Mouse (Mus musculus) cerebellum, adult 2 months (tissue): Measurements from ENCODE around the gene Mef2b. TPM values are rescaled to one million over a fixed set of nuclear protein-coding genes. Genes with fewer than 3 reads are reported as not detected.
A peak's percentile ranks its signal among the peaks of the same experiment; 100 is the strongest.

Experiments used
- DNase-seq, 2 experiments: peaks; one replicate each; pipeline ENCODE4 v3.0.0; 2021
- H3K27ac ChIP-seq: fragments of 200-500 bp; 2 replicates; pipeline ENCODE4 v1.5.1; 2012; ENCODE audit warnings: low read length, control low read depth, inconsistent platforms; ENCODE audit not compliant: insufficient read depth
- H3K27me3 ChIP-seq: fragments of 200-500 bp; 2 replicates; pipeline ENCODE4 v1.6.1; 2012; ENCODE audit warnings: inconsistent platforms, mild to moderate bottlenecking, low read length, moderate library complexity; ENCODE audit not compliant: control insufficient read depth, insufficient read depth
- H3K4me1 ChIP-seq: fragments of 200-500 bp; 2 replicates; pipeline ENCODE4 v1.6.1; 2011; ENCODE audit warnings: low read length; ENCODE audit not compliant: control insufficient read depth, insufficient read depth
- H3K4me3 ChIP-seq: fragments of 200-500 bp; replicated peaks from 2 replicates; pipeline ENCODE3; 2011; ENCODE audit warnings: mild to moderate bottlenecking, low read depth, low read length, control low read depth; ENCODE audit not compliant: insufficient read depth
- CTCF ChIP-seq: fragments of 200-500 bp; IDR thresholded peaks from 2 replicates; pipeline ENCODE4 v1.5.1; 2011; ENCODE audit warnings: low read depth, mild to moderate bottlenecking, control low read depth, low read length, moderate library complexity, borderline replicate concordance; ENCODE audit not compliant: insufficient read depth
- POLR2A ChIP-seq: fragments of 200-500 bp; IDR thresholded peaks from 2 replicates; pipeline ENCODE4 v1.6.1; 2011; ENCODE audit warnings: low read length, control low read depth, borderline replicate concordance; ENCODE audit not compliant: insufficient read depth
- WGBS: fragments of 180-500 bp; shearing (Covaris S2); methylation state at CpG from one replicate; pipeline ENCODE4 v1.1.7; 2018; 5-methylcytosine and 5-hydroxymethylcytosine counted together
- polyA plus RNA-seq: library from polyadenylated mRNA; depleted of rRNA; stranded (reverse); fragments of >200 nt; gene quantifications from 2 replicates; pipeline ENCODE4 v1.2.3, GENCODE M21; 2012; rRNA removed

The Mef2b gene
- 0.38 and 0.43 TPM in 2 replicates for polyA plus RNA-seq

GRCm38 (mm10) chr8:70139026-70139857 is at the start of gene Mef2b, which contains the start of the genes Rfxank and Borcs8:
Gene Mef2b, plus strand, starts transcription at chr8:70139711.
Gene Rfxank, minus strand, starts transcription at chr8:70139154.
Gene Borcs8, plus strand, starts transcription at chr8:70139499.
- under 1% methylated on average over 46 of the region's 46 CpGs for WGBS
- TF ChIP-seq POLR2A (peak; percentile 82; the same call in 1 of the 2 replicates), CTCF (no peak)

DNA sequence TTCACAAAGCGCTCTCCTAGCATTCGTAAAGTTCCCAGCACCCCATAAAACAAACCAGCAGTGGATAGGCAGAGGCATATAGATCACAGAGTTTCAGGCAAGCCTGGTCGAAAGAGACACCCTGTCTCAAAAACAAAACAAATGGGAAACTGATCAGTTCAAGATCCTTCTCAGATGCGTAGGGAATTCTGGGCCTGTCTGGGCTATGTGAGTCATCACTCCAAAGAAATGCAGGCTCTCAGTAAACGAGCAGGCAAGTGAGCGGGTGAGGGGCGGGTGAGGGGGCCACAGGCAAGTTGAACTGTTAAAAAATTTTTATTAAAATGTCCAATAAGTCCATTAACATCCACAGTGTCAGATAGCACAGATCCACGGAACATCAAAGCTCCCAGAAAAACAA is 46.7 kb upstream of the Mef2b start:
- Histone ChIP-seq H3K27me3 (no peaks in the 10 kb centered on the region), H3K4me1 (no peaks in the 10 kb centered on the region), H3K4me3 (no peak overlapping the region), H3K27ac (no peak overlapping the region)
- 70% methylated on average over 8 of the region's 8 CpGs for WGBS
- no peak for DNase-seq
- TF ChIP-seq POLR2A, result no peak
- TF ChIP-seq CTCF, result no peak

More at GRCm38 (mm10) chr8:70139026-70139857, at the start of gene Mef2b, which contains the start of the genes Rfxank and Borcs8:
- Histone ChIP-seq H3K4me1 (peaks cover 16% of the 10 kb centered on the region), H3K27me3 (no peaks in the 10 kb centered on the region), H3K4me3 (peak within 1 kb of the TSS; percentile 80), H3K27ac (peak within 1 kb of the TSS; percentile 9; the same call in 1 of the 2 replicates)
- peak; percentile 98 to 99 for DNase-seq

- no peaks in the 10 kb centered on the region for H3K27me3 ChIP-seq
- TF ChIP-seq CTCF (no peak), POLR2A (no peak)
- no peak overlapping the region for H3K4me3 ChIP-seq
- WGBS, result 80% methylated on average over 8 of the region's 8 CpGs
- no peaks in the 10 kb centered on the region for H3K4me1 ChIP-seq
- no peak overlapping the region for H3K27ac ChIP-seq
- DNase-seq, result no peak
Measured at GRCm38 (mm10) chr8:70099276-70099675, 40.2 kb upstream of the Mef2b start.

- Histone ChIP-seq H3K27ac (no peak overlapping the region), H3K4me1 (no peaks in the 10 kb centered on the region; the same call in 1 of the 2 replicates), H3K27me3 (no peaks in the 10 kb centered on the region), H3K4me3 (no peak overlapping the region)
- 86% methylated on average over 8 of the region's 8 CpGs for WGBS
- no peak for DNase-seq
- no peak for TF ChIP-seq POLR2A
- no peak for TF ChIP-seq CTCF
Measured at GRCm38 (mm10) chr8:70100241-70100640, 39.3 kb upstream of the Mef2b start.

GRCm38 (mm10) chr8:70104506-70104905 is 35.0 kb upstream of the Mef2b start:
- H3K4me3 ChIP-seq, result no peak overlapping the region
- 9% methylated on average over 6 of the region's 6 CpGs for WGBS
- H3K27me3 ChIP-seq, result no peaks in the 10 kb centered on the region
- DNase-seq, result peak; percentile 41 to 56
- H3K27ac ChIP-seq, result no peak overlapping the region
- TF ChIP-seq POLR2A (no peak), CTCF (peak; percentile 90)
- H3K4me1 ChIP-seq, result no peaks in the 10 kb centered on the region; the same call in 1 of the 2 replicates

- DNase-seq, result no peak
- TF ChIP-seq CTCF, result no peak
- TF ChIP-seq POLR2A, result no peak
- Histone ChIP-seq H3K27me3 (no peaks in the 10 kb centered on the region), H3K4me3 (no peak overlapping the region), H3K27ac (no peak overlapping the region), H3K4me1 (no peaks in the 10 kb centered on the region; the same call in 1 of the 2 replicates)
- 70% methylated on average over 7 of the region's 7 CpGs for WGBS
Measured at GRCm38 (mm10) chr8:70104922-70105321, 34.6 kb upstream of the Mef2b start.

DNA sequence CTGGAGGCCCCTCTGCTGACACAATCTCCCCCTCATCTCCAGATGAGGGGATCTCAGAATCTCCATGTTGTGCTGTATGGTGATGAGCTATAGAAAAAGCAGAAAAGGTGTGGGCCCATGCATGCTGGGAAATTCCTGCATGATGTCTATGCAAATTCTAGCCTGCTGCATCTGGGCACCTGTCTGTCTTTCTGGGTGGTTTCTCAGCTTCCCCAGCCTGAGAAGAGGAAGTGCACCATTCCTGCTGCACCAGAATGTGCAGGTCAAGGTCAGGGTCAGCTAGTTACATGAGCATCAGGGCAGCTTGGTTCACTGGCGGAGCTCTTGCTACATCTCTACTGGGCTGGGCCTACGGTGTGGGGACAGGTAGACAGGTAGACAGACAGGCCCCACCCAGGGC is 29.1 kb upstream of the Mef2b start:
- DNase-seq, result no peak
- TF ChIP-seq CTCF, result no peak
- TF ChIP-seq POLR2A, result no peak
- H3K27ac ChIP-seq, result no peak overlapping the region
- 0 out of 2 replicates have a peak, but pooled peaks cover 4% of the 10 kb centered on the region for H3K4me1 ChIP-seq
- H3K27me3 ChIP-seq, result no peaks in the 10 kb centered on the region
- 98% methylated on average over 2 of the region's 2 CpGs for WGBS
- H3K4me3 ChIP-seq, result no peak overlapping the region

DNA sequence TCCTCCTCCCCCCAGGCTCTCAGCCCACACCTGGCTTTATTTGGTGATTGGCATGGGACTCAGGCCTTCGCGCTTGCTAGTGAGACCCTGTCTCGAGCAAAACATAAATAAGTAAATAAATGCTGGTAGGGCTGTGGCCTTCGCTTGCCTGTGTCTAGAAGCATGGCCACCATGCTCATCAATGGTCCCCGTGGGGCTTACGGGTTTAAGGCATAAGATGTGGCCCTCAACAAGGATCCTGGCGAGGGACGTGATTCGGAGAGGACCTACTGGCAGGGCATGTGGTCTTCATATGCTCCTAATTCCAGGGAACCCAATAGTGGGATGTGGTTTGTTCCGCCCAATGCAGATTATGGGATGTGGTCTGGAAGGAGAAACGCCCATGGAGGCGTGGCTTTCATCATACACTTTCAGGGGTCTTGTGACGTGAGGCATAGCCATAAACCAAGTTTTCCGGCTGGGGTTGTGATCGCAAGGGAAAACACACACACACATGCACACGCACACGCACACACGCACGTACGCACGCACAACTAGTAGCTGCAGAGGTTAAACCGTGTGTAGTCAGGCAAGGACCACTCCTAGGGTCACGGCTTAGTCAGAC is 28.2 kb upstream of the Mef2b start:
- WGBS, result 78% methylated on average over 23 of the region's 23 CpGs
- DNase-seq, result no peak
- H3K4me3 ChIP-seq, result no peak overlapping the region
- no peak for TF ChIP-seq CTCF
- no peak for TF ChIP-seq POLR2A
- H3K27ac ChIP-seq, result no peak overlapping the region
- no peaks in the 10 kb centered on the region for H3K27me3 ChIP-seq
- 0 out of 2 replicates have a peak, but pooled peaks cover 4% of the 10 kb centered on the region for H3K4me1 ChIP-seq
